Mouse (Mus musculus): Measurements from ENCODE around the gene Esm1. TPM values are rescaled to one million over a fixed set of nuclear protein-coding genes. Genes with fewer than 3 reads are reported as not detected.

The Esm1 gene
- polyA plus RNA-seq, 1 experiment from 2014 or later: 0.55 TPM

DNA sequence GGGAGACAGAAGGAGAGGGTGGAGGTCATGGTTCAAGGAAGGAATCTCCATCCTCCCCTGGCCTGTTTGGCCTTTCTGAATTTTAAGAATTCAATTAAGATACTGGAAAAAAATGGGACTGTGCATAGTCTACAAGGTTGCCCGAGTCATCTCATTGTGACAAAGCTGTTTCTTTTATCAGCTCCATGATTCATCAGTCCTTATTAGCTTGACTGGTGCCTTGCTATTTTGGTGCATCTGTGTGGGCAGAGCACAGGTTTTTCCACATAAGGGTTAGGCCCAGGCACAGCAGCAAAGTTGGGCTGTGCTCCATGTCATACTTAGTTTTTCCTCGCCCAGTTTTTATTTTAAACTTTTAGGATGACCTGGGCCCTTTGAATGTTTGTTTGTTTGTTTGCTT is 47.3 kb downstream of the Esm1 start:
- WGBS (ENCODE audit: insufficient replicate concordance): 55% methylated on average over 2 of the region's 2 CpGs
- Histone ChIP-seq H3K4me1 (ENCODE audit: control insufficient read depth, low read depth, low read length) (no peaks in the 10 kb centered on the region), H3K36me3 (ENCODE audit: control insufficient read depth, insufficient read depth) (no peaks in the 10 kb centered on the region), H3K9me3 (replicated peaks; ENCODE audit: control insufficient read depth, low read length) (no peaks in the 10 kb centered on the region), H3K27ac (ENCODE audit: low read length) (no peak overlapping the region), H3K9ac (ENCODE audit: low read depth, low read length) (no peak overlapping the region), H3K4me2 (ENCODE audit: low read depth, low read length) (no peak overlapping the region), H3K27me3 (ENCODE audit: control insufficient read depth, insufficient read depth, low read depth, low read length) (no peaks in the 10 kb centered on the region), H3K4me3 (ENCODE audit: low read depth, low read length) (no peak overlapping the region)
- no peak for ATAC-seq (ENCODE audit: low read depth)

DNA sequence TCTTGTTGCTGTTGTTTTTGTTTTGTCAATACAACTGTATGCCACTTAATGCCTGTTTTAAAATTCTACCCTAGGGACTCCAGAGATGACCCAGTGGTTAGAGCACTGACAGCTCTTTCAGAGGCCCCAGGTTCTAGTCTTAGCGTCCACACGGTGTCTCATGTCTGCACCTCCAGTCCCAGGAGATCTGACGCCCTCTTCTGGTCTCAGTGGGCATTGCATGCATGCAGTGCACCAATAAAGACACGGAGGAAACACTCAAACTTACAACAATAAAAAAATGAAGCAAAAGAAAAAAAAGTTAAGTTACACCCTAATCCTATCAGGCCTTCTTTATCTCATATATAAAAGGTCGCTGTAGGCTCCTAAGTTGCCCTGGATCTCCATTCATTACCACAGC is 47.7 kb downstream of the Esm1 start:
- H3K27me3 ChIP-seq (ENCODE audit: control insufficient read depth, insufficient read depth, low read depth, low read length): no peaks in the 10 kb centered on the region
- ATAC-seq (ENCODE audit: low read depth): no peak
- no peak overlapping the region for H3K4me3 ChIP-seq (ENCODE audit: low read depth, low read length)
- WGBS (ENCODE audit: insufficient replicate concordance): 37% methylated on average over 5 of the region's 5 CpGs
- H3K27ac ChIP-seq (ENCODE audit: low read length): no peak overlapping the region
- no peaks in the 10 kb centered on the region for H3K36me3 ChIP-seq (ENCODE audit: control insufficient read depth, insufficient read depth)
- H3K9ac ChIP-seq (ENCODE audit: low read depth, low read length): no peak overlapping the region
- H3K4me2 ChIP-seq (ENCODE audit: low read depth, low read length): no peak overlapping the region
- no peaks in the 10 kb centered on the region for H3K4me1 ChIP-seq (ENCODE audit: control insufficient read depth, low read depth, low read length)
- H3K9me3 ChIP-seq (replicated peaks; ENCODE audit: control insufficient read depth, low read length): no peaks in the 10 kb centered on the region

DNA sequence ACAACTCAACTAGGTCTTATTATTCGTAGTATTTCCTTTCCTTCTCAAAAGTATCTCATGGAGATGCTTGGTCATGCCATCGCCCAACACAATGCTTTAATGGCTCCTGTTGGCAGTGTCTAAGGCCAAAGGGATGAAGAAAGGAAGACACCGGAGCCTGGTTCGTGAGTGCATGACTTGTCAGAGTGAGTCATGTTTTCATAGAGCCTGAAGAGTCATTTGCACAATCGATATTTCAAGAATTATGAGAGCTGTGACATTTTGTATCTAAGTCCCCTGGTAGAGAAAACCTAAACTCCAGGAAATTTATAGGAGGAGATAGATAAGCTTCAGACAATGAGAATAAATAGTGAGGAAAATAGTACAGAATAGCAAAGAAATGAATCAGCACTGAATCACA is 49.8 kb downstream of the Esm1 start:
- no peak for ATAC-seq (ENCODE audit: low read depth)
- Histone ChIP-seq H3K4me2 (ENCODE audit: low read depth, low read length) (no peak overlapping the region), H3K4me1 (ENCODE audit: control insufficient read depth, low read depth, low read length) (no peaks in the 10 kb centered on the region), H3K27ac (ENCODE audit: low read length) (no peak overlapping the region), H3K27me3 (ENCODE audit: control insufficient read depth, insufficient read depth, low read depth, low read length) (no peaks in the 10 kb centered on the region), H3K9me3 (replicated peaks; ENCODE audit: control insufficient read depth, low read length) (no peaks in the 10 kb centered on the region), H3K9ac (ENCODE audit: low read depth, low read length) (no peak overlapping the region), H3K4me3 (ENCODE audit: low read depth, low read length) (no peak overlapping the region), H3K36me3 (ENCODE audit: control insufficient read depth, insufficient read depth) (no peaks in the 10 kb centered on the region)
- 67% methylated on average over 5 of the region's 5 CpGs for WGBS (ENCODE audit: insufficient replicate concordance)

DNA sequence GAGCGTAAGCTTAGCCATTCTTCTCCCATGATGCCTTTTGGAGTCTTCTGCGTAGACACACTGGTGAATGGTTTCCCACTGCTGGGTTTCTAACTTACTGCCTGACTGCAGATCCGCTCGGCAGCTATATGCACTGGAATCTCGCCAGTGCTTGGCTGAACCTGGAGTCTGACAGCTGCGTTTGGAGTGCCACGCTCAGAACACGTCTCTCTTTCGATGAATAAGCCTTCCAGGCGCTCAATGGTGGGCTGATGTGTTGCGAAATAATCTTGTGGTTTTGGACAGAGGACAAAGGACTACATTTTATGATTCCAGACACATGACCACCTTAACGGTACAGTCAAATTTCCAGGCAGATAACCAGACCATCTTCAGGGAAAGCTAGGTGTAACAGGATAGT is 53.4 kb downstream of the Esm1 start:
- Histone ChIP-seq H3K9ac (ENCODE audit: low read depth, low read length) (no peak overlapping the region), H3K4me1 (ENCODE audit: control insufficient read depth, low read depth, low read length) (no peaks in the 10 kb centered on the region), H3K9me3 (replicated peaks; ENCODE audit: control insufficient read depth, low read length) (no peaks in the 10 kb centered on the region), H3K36me3 (ENCODE audit: control insufficient read depth, insufficient read depth) (no peaks in the 10 kb centered on the region), H3K4me3 (ENCODE audit: low read depth, low read length) (no peak overlapping the region), H3K4me2 (ENCODE audit: low read depth, low read length) (no peak overlapping the region), H3K27me3 (ENCODE audit: control insufficient read depth, insufficient read depth, low read depth, low read length) (no peaks in the 10 kb centered on the region; the same call in 1 of the 2 replicates), H3K27ac (ENCODE audit: low read length) (no peak overlapping the region)
- ATAC-seq (ENCODE audit: low read depth): no peak
- 46% methylated on average over 12 of the region's 12 CpGs for WGBS (ENCODE audit: insufficient replicate concordance)

DNA sequence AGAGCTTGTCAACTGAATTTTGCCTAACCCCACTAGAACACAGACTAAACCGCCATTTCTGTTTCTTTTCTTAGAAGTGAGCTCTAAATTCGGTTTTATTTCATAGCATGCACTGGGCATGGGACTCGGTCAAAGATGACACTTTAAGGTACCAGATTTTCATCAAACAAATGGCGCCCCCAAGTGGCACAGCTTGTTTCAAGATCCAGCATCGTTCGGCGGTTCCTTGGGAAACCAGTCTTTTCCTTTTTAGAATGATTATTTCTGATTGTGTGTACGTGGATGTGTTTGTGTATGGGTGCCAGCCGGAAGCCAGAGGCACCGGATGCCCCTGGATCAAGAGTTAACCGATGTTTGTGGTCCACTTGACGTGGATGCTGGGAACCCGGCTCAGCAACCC is 55.8 kb downstream of the Esm1 start:
- Histone ChIP-seq H3K9ac (ENCODE audit: low read depth, low read length) (no peak overlapping the region), H3K4me1 (ENCODE audit: control insufficient read depth, low read depth, low read length) (no peaks in the 10 kb centered on the region), H3K4me2 (ENCODE audit: low read depth, low read length) (no peak overlapping the region), H3K27me3 (ENCODE audit: control insufficient read depth, insufficient read depth, low read depth, low read length) (no peaks in the 10 kb centered on the region; the same call in 1 of the 2 replicates), H3K4me3 (ENCODE audit: low read depth, low read length) (no peak overlapping the region), H3K9me3 (replicated peaks; ENCODE audit: control insufficient read depth, low read length) (no peaks in the 10 kb centered on the region), H3K36me3 (ENCODE audit: control insufficient read depth, insufficient read depth) (no peaks in the 10 kb centered on the region), H3K27ac (ENCODE audit: low read length) (no peak overlapping the region)
- ATAC-seq (ENCODE audit: low read depth): no peak
- 19% methylated on average over 13 of the region's 13 CpGs for WGBS (ENCODE audit: insufficient replicate concordance)

DNA sequence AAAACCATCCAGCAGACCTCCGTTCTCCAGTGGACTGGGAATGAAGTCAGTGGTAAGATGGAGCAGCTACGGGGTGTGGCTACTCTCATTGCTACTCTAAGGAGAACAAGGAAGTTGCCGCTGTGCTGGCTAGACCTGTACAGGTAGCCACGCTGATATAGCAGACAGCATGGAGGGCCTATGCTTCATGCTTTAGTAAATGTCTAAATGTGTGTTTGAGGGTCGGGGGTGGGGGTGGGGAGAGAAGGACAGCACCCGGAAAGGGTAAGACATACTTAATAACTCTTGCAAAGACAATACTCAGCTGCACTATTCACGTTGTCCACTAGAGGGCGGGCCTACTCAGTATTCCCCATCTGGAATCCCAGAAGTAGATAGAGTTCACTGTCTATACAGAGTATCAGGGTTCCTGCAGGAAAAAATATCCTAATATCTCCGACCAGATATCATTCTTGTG is 57.1 kb downstream of the Esm1 start:
- H3K4me2 ChIP-seq (ENCODE audit: low read depth, low read length): no peak overlapping the region
- WGBS (ENCODE audit: insufficient replicate concordance): 18% methylated on average over 9 of the region's 9 CpGs
- H3K4me1 ChIP-seq (ENCODE audit: control insufficient read depth, low read depth, low read length): no peaks in the 10 kb centered on the region
- ATAC-seq (ENCODE audit: low read depth): no peak
- no peak overlapping the region for H3K9ac ChIP-seq (ENCODE audit: low read depth, low read length)
- no peaks in the 10 kb centered on the region; the same call in 1 of the 2 replicates for H3K27me3 ChIP-seq (ENCODE audit: control insufficient read depth, insufficient read depth, low read depth, low read length)
- no peak overlapping the region for H3K4me3 ChIP-seq (ENCODE audit: low read depth, low read length)
- no peak overlapping the region for H3K27ac ChIP-seq (ENCODE audit: low read length)
- H3K9me3 ChIP-seq (replicated peaks; ENCODE audit: control insufficient read depth, low read length): no peaks in the 10 kb centered on the region
- H3K36me3 ChIP-seq (ENCODE audit: control insufficient read depth, insufficient read depth): no peaks in the 10 kb centered on the region

DNA sequence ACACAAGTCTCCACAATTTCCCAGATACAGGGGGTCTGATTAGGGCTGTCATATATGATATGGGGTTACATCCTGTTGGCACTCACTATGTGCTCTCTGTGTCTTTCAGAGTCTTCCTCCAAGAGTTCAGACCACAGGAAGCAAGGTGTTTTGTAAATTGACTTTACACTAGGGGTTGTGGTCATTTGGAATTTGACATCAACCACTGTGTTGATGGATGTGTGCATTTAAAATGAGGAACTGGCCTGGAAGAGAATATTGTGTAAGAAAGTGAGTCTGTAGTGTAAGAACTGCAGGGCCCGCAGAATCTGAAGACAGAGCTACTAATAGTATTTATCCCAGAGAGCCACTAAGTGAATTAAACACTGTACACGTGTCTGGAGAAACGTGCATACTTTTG is 57.7 kb downstream of the Esm1 start:
- WGBS (ENCODE audit: insufficient replicate concordance): 15% methylated on average over 3 of the region's 3 CpGs
- H3K4me3 ChIP-seq (ENCODE audit: low read depth, low read length): no peak overlapping the region

More for the DNA sequence above, 57.7 kb downstream of the Esm1 start:
- no peaks in the 10 kb centered on the region; the same call in 1 of the 2 replicates for H3K27me3 ChIP-seq (ENCODE audit: control insufficient read depth, insufficient read depth, low read depth, low read length)
- H3K36me3 ChIP-seq (ENCODE audit: control insufficient read depth, insufficient read depth): no peaks in the 10 kb centered on the region
- ATAC-seq (ENCODE audit: low read depth): no peak
- H3K9ac ChIP-seq (ENCODE audit: low read depth, low read length): no peak overlapping the region
- H3K9me3 ChIP-seq (replicated peaks; ENCODE audit: control insufficient read depth, low read length): no peaks in the 10 kb centered on the region
- no peak overlapping the region for H3K4me2 ChIP-seq (ENCODE audit: low read depth, low read length)
- no peak overlapping the region for H3K27ac ChIP-seq (ENCODE audit: low read length)
- no peaks in the 10 kb centered on the region for H3K4me1 ChIP-seq (ENCODE audit: control insufficient read depth, low read depth, low read length)

Other genes starting within 250 kb of the Esm1 start
- 0.19 and 0.34 TPM in 2 replicates for gene Ccno, start 221.9 kb upstream of the Esm1 start, polyA plus RNA-seq (2015; fragmentation: Nextera tagmentation; extraction: Ambion mirVana)
- gene Mcidas, start 215.8 kb upstream of the Esm1 start, polyA plus RNA-seq (2015; fragmentation: Nextera tagmentation; extraction: Ambion mirVana): not detected in 2 replicates
- not detected in 2 replicates for gene Cdc20b, start 174.5 kb upstream of the Esm1 start, polyA plus RNA-seq (2015; fragmentation: Nextera tagmentation; extraction: Ambion mirVana)
- gene Gpx8, start 163.2 kb upstream of the Esm1 start, polyA plus RNA-seq (2015; fragmentation: Nextera tagmentation; extraction: Ambion mirVana): 4.4 and 6.3 TPM in 2 replicates
- gene Gzma, start 108.7 kb upstream of the Esm1 start, polyA plus RNA-seq (2015; fragmentation: Nextera tagmentation; extraction: Ambion mirVana): 3.4 and 5.7 TPM in 2 replicates
- not detected in 2 replicates for gene Gzmk, start 16.2 kb downstream of the Esm1 start, polyA plus RNA-seq (2015; fragmentation: Nextera tagmentation; extraction: Ambion mirVana)
- 0.18 and 0.20 TPM in 2 replicates for gene BC067074, start 83.5 kb downstream of the Esm1 start, polyA plus RNA-seq (2015; fragmentation: Nextera tagmentation; extraction: Ambion mirVana)